Mouse (Mus musculus): ENCODE results near the gene Plekhg3. TPM values are rescaled to one million over a fixed set of nuclear protein-coding genes. Genes with fewer than 3 reads are reported as not detected.

Gene Plekhg3
- polyA plus RNA-seq, 1 experiment from 2014 or later, result 4.3 TPM

DNA sequence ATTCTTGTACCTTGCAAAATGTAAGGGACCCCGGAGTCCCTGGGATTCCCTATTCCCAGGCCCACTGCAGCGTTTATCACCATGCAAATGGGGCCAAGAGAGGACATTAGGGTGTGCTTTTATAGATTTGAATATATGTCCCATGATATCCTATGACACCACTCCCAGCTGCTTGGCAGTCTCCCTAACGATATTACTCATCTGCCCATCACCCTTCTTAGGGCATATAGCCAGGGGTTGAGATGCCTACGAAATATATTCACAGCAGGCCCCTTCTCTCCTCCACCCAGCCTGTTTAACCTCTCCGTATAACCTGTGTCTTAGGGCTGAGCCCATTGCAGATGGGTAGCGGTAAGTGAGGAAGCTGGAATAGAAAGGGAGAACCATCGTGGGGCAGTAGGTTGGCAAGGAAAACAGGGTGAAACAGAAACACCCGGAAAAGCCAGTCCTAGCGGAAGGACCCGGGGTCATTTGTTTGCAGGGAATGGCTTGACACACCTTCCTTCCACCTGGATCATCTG, 10.1 kb downstream of the Plekhg3 start:
- Histone ChIP-seq H3K9me3 (ENCODE audit: control insufficient read depth, low read length) (no peaks in the 10 kb centered on the region), H3K4me1 (ENCODE audit: control insufficient read depth, insufficient read depth, low read length) (peaks cover 5% of the 10 kb centered on the region), H3K4me3 (ENCODE audit: low read depth, low read length) (no peak overlapping the region), H3K36me3 (ENCODE audit: control insufficient read depth, insufficient read depth, low read length) (no peaks in the 10 kb centered on the region), H3K27ac (replicated peaks; ENCODE audit: low read depth, low read length) (no peak overlapping the region), H3K9ac (ENCODE audit: low read length) (no peak overlapping the region), H3K4me2 (ENCODE audit: low read depth, severe bottlenecking) (no peak overlapping the region), H3K27me3 (ENCODE audit: control insufficient read depth, insufficient read depth, low read length) (no peaks in the 10 kb centered on the region)
- no peak for DNase-seq (ENCODE audit: low spot score)
- no peak for ATAC-seq (ENCODE audit: insufficient number of reproducible peaks, low FRiP score, low TSS enrichment, low read depth)
- WGBS, result 81% methylated on average over 10 of the region's 10 CpGs

DNA sequence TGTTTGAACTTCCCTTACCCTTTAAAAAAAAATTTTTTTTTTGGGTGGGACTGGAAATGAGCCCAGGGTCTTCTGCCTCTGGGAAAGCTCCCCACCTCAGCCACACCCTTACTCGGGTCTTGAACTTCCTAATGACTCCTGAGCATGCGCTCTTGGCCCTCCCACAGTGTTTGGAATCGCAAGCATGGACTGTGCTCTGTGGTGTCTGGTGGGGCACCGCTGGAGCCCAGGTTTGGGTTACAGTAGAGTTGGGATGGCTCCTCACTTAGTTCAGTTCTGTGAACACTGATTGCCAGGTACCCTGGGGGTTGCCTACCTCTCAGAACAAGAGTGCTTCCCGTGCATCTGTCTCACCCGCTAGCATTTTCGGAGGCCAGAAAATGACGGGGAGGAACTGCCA, 10.8 kb downstream of the Plekhg3 start:
- Histone ChIP-seq H3K36me3 (ENCODE audit: control insufficient read depth, insufficient read depth, low read length) (no peaks in the 10 kb centered on the region), H3K27me3 (ENCODE audit: control insufficient read depth, insufficient read depth, low read length) (no peaks in the 10 kb centered on the region), H3K9ac (ENCODE audit: low read length) (no peak overlapping the region), H3K4me2 (ENCODE audit: low read depth, severe bottlenecking) (no peak overlapping the region), H3K4me3 (ENCODE audit: low read depth, low read length) (no peak overlapping the region), H3K27ac (replicated peaks; ENCODE audit: low read depth, low read length) (no peak overlapping the region), H3K9me3 (ENCODE audit: control insufficient read depth, low read length) (no peaks in the 10 kb centered on the region), H3K4me1 (ENCODE audit: control insufficient read depth, insufficient read depth, low read length) (peaks cover 12% of the 10 kb centered on the region)
- WGBS, result 50% methylated on average over 8 of the region's 8 CpGs
- DNase-seq (ENCODE audit: low spot score) (no peak), ATAC-seq (ENCODE audit: insufficient number of reproducible peaks, low FRiP score, low TSS enrichment, low read depth) (no peak)

- ATAC-seq (ENCODE audit: insufficient number of reproducible peaks, low FRiP score, low TSS enrichment, low read depth) (no peak), DNase-seq (ENCODE audit: low spot score) (no peak)
- Histone ChIP-seq H3K27me3 (ENCODE audit: control insufficient read depth, insufficient read depth, low read length) (no peaks in the 10 kb centered on the region), H3K4me1 (ENCODE audit: control insufficient read depth, insufficient read depth, low read length) (peaks cover 16% of the 10 kb centered on the region), H3K27ac (replicated peaks; ENCODE audit: low read depth, low read length) (no peak overlapping the region), H3K36me3 (ENCODE audit: control insufficient read depth, insufficient read depth, low read length) (no peaks in the 10 kb centered on the region), H3K4me3 (ENCODE audit: low read depth, low read length) (no peak overlapping the region), H3K4me2 (ENCODE audit: low read depth, severe bottlenecking) (no peak overlapping the region), H3K9ac (ENCODE audit: low read length) (no peak overlapping the region), H3K9me3 (ENCODE audit: control insufficient read depth, low read length) (no peaks in the 10 kb centered on the region)
- WGBS, result 79% methylated on average over 6 of the region's 6 CpGs
Observed at GRCm38 (mm10) chr12:76541879-76542278, 11.2 kb downstream of the Plekhg3 start.

- DNase-seq (ENCODE audit: low spot score), result peak; percentile 34
- Histone ChIP-seq H3K36me3 (ENCODE audit: control insufficient read depth, insufficient read depth, low read length) (no peaks in the 10 kb centered on the region), H3K4me1 (ENCODE audit: control insufficient read depth, insufficient read depth, low read length) (peaks cover 29% of the 10 kb centered on the region), H3K27ac (replicated peaks; ENCODE audit: low read depth, low read length) (no peak overlapping the region; the same call in 1 of the 2 replicates), H3K9ac (ENCODE audit: low read length) (no peak overlapping the region), H3K4me3 (ENCODE audit: low read depth, low read length) (no peak overlapping the region), H3K4me2 (ENCODE audit: low read depth, severe bottlenecking) (peak overlapping the region; percentile 30), H3K27me3 (ENCODE audit: control insufficient read depth, insufficient read depth, low read length) (no peaks in the 10 kb centered on the region), H3K9me3 (ENCODE audit: control insufficient read depth, low read length) (no peaks in the 10 kb centered on the region)
- WGBS, result 44% methylated on average over 15 of the region's 15 CpGs
- ATAC-seq (ENCODE audit: insufficient number of reproducible peaks, low FRiP score, low TSS enrichment, low read depth), result no peak
Observed at GRCm38 (mm10) chr12:76545786-76546370, 15.2 kb downstream of the Plekhg3 start.

- DNase-seq (ENCODE audit: low spot score) (peak; percentile 65), ATAC-seq (ENCODE audit: insufficient number of reproducible peaks, low FRiP score, low TSS enrichment, low read depth) (peak; percentile 32; the same call in 1 of the 2 replicates)
- Histone ChIP-seq H3K9ac (ENCODE audit: low read length) (peak overlapping the region; percentile 14), H3K27me3 (ENCODE audit: control insufficient read depth, insufficient read depth, low read length) (no peaks in the 10 kb centered on the region), H3K4me2 (ENCODE audit: low read depth, severe bottlenecking) (peak overlapping the region; percentile 30), H3K27ac (replicated peaks; ENCODE audit: low read depth, low read length) (peak overlapping the region; percentile 57), H3K36me3 (ENCODE audit: control insufficient read depth, insufficient read depth, low read length) (no peaks in the 10 kb centered on the region), H3K9me3 (ENCODE audit: control insufficient read depth, low read length) (no peaks in the 10 kb centered on the region), H3K4me1 (ENCODE audit: control insufficient read depth, insufficient read depth, low read length) (peaks cover 26% of the 10 kb centered on the region), H3K4me3 (ENCODE audit: low read depth, low read length) (peak overlapping the region; percentile 9; the same call in 1 of the 2 replicates)
- 4% methylated on average over 28 of the region's 28 CpGs for WGBS
Observed at GRCm38 (mm10) chr12:76546383-76547276, 15.9 kb downstream of the Plekhg3 start.

DNA sequence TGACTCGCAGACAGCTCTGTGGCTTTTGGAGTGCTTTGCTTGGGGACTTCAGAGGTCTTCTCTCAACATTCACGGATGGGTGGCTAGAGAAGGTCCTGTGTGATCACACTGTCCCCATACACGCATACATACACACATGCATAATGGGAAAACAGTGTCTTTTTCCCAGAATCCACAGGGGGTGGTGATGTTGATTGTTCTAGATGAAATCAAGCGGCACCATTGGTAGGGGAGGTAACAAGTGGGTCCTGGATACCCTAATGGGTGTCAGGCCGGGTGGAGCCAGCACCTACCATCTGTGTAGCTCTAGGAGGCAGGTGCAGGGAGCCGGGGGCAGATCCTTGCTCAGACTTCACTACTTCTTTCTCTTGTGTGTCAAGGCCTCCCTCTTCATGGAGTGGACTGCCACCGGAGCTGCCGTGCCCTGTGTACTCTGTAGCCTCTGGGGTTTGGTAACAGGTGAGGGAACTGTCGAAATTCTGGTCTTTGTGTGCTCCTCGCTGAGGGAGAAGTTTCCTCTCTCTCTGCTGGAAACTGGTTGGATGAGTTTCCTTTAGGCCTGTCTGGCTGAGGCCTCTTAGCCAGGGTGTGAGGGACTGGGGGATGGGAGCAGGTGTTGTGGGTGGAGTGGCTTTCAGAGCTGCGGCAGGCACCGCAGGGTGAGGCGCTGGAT, 16.9 kb downstream of the Plekhg3 start:
- ATAC-seq (ENCODE audit: insufficient number of reproducible peaks, low FRiP score, low TSS enrichment, low read depth) (peak; percentile 13; the same call in 1 of the 2 replicates), DNase-seq (ENCODE audit: low spot score) (peak; percentile 41)
- Histone ChIP-seq H3K4me1 (ENCODE audit: control insufficient read depth, insufficient read depth, low read length) (peaks cover 26% of the 10 kb centered on the region), H3K4me2 (ENCODE audit: low read depth, severe bottlenecking) (peak overlapping the region; percentile 30), H3K9me3 (ENCODE audit: control insufficient read depth, low read length) (no peaks in the 10 kb centered on the region), H3K27ac (replicated peaks; ENCODE audit: low read depth, low read length) (no peak overlapping the region), H3K27me3 (ENCODE audit: control insufficient read depth, insufficient read depth, low read length) (no peaks in the 10 kb centered on the region), H3K9ac (ENCODE audit: low read length) (no peak overlapping the region), H3K4me3 (ENCODE audit: low read depth, low read length) (no peak overlapping the region), H3K36me3 (ENCODE audit: control insufficient read depth, insufficient read depth, low read length) (no peaks in the 10 kb centered on the region)
- 19% methylated on average over 13 of the region's 13 CpGs for WGBS

GRCm38 (mm10) chr12:76548082-76548423, 17.4 kb downstream of the Plekhg3 start:
- H3K9ac ChIP-seq (ENCODE audit: low read length), result no peak overlapping the region

GRCm38 (mm10) chr12:76549203-76549602, 18.5 kb downstream of the Plekhg3 start:
- peaks cover 26% of the 10 kb centered on the region for H3K4me1 ChIP-seq (ENCODE audit: control insufficient read depth, insufficient read depth, low read length)
- H3K4me3 ChIP-seq (ENCODE audit: low read depth, low read length), result no peak overlapping the region
- H3K27me3 ChIP-seq (ENCODE audit: control insufficient read depth, insufficient read depth, low read length), result no peaks in the 10 kb centered on the region
- H3K4me2 ChIP-seq (ENCODE audit: low read depth, severe bottlenecking), result no peak overlapping the region
- no peak overlapping the region for H3K9ac ChIP-seq (ENCODE audit: low read length)
- no peaks in the 10 kb centered on the region for H3K9me3 ChIP-seq (ENCODE audit: control insufficient read depth, low read length)
- ATAC-seq (ENCODE audit: insufficient number of reproducible peaks, low FRiP score, low TSS enrichment, low read depth) (no peak), DNase-seq (ENCODE audit: low spot score) (no peak)
- no peaks in the 10 kb centered on the region for H3K36me3 ChIP-seq (ENCODE audit: control insufficient read depth, insufficient read depth, low read length)
- no peak overlapping the region for H3K27ac ChIP-seq (replicated peaks; ENCODE audit: low read depth, low read length)
- 80% methylated on average over 3 of the region's 3 CpGs for WGBS

More at GRCm38 (mm10) chr12:76548082-76548423, 17.4 kb downstream of the Plekhg3 start:
- H3K4me3 ChIP-seq (ENCODE audit: low read depth, low read length), result no peak overlapping the region
- 16% methylated on average over 7 of the region's 7 CpGs for WGBS
- H3K9me3 ChIP-seq (ENCODE audit: control insufficient read depth, low read length), result no peaks in the 10 kb centered on the region
- peaks cover 26% of the 10 kb centered on the region for H3K4me1 ChIP-seq (ENCODE audit: control insufficient read depth, insufficient read depth, low read length)
- no peaks in the 10 kb centered on the region for H3K36me3 ChIP-seq (ENCODE audit: control insufficient read depth, insufficient read depth, low read length)
- ATAC-seq (ENCODE audit: insufficient number of reproducible peaks, low FRiP score, low TSS enrichment, low read depth) (no peak), DNase-seq (ENCODE audit: low spot score) (no peak)
- no peaks in the 10 kb centered on the region for H3K27me3 ChIP-seq (ENCODE audit: control insufficient read depth, insufficient read depth, low read length)
- no peak overlapping the region for H3K27ac ChIP-seq (replicated peaks; ENCODE audit: low read depth, low read length)
- H3K4me2 ChIP-seq (ENCODE audit: low read depth, severe bottlenecking), result peak overlapping the region; percentile 11; the same call in 1 of the 2 replicates

Measured in limb, embryonic 11.5 days (tissue).